Mouse (Mus musculus): Measurements from ENCODE around the gene Adamts20. TPM values are rescaled to one million over a fixed set of nuclear protein-coding genes. Genes with fewer than 3 reads are reported as not detected.

Gene Adamts20
- polyA plus RNA-seq, 1 experiment from 2014 or later = 5.4 TPM

- Histone ChIP-seq H3K27ac (ENCODE audit: low read length) (no peak overlapping the region), H3K4me2 (replicated peaks; ENCODE audit: low read depth, low read length) (no peak overlapping the region), H3K4me3 (ENCODE audit: low read depth, low read length) (no peak overlapping the region), H3K9ac (replicated peaks; ENCODE audit: low read depth, low read length) (no peak overlapping the region), H3K9me3 (ENCODE audit: control insufficient read depth, low read depth, low read length) (no peaks in the 10 kb centered on the region), H3K36me3 (ENCODE audit: control insufficient read depth, insufficient read depth, low read length) (no peaks in the 10 kb centered on the region), H3K27me3 (ENCODE audit: control insufficient read depth, insufficient read depth, low read length) (no peaks in the 10 kb centered on the region), H3K4me1 (ENCODE audit: control insufficient read depth, insufficient read depth, low read length) (no peaks in the 10 kb centered on the region)
- WGBS = 50% methylated on average over 10 of the region's 10 CpGs
- ATAC-seq (ENCODE audit: insufficient number of reproducible peaks, insufficient read depth, low FRiP score, low read depth) = no peak
Observed at GRCm38 (mm10) chr15:94263241-94263640, 202.0 kb downstream of the Adamts20 start.

GRCm38 (mm10) chr15:94259497-94259896 is 205.7 kb downstream of the Adamts20 start:
- no peaks in the 10 kb centered on the region for H3K4me1 ChIP-seq (ENCODE audit: control insufficient read depth, insufficient read depth, low read length)
- no peaks in the 10 kb centered on the region for H3K9me3 ChIP-seq (ENCODE audit: control insufficient read depth, low read depth, low read length)
- 86% methylated on average over 4 of the region's 4 CpGs for WGBS
- H3K27me3 ChIP-seq (ENCODE audit: control insufficient read depth, insufficient read depth, low read length) = no peaks in the 10 kb centered on the region
- H3K4me3 ChIP-seq (ENCODE audit: low read depth, low read length) = no peak overlapping the region
- H3K27ac ChIP-seq (ENCODE audit: low read length) = no peak overlapping the region
- H3K36me3 ChIP-seq (ENCODE audit: control insufficient read depth, insufficient read depth, low read length) = no peaks in the 10 kb centered on the region
- no peak overlapping the region for H3K4me2 ChIP-seq (replicated peaks; ENCODE audit: low read depth, low read length)
- no peak overlapping the region for H3K9ac ChIP-seq (replicated peaks; ENCODE audit: low read depth, low read length)
- no peak for ATAC-seq (ENCODE audit: insufficient number of reproducible peaks, insufficient read depth, low FRiP score, low read depth)

- Histone ChIP-seq H3K9me3 (ENCODE audit: control insufficient read depth, low read depth, low read length) (no peaks in the 10 kb centered on the region), H3K4me1 (ENCODE audit: control insufficient read depth, insufficient read depth, low read length) (no peaks in the 10 kb centered on the region), H3K9ac (replicated peaks; ENCODE audit: low read depth, low read length) (no peak overlapping the region), H3K4me2 (replicated peaks; ENCODE audit: low read depth, low read length) (no peak overlapping the region), H3K36me3 (ENCODE audit: control insufficient read depth, insufficient read depth, low read length) (no peaks in the 10 kb centered on the region), H3K27ac (ENCODE audit: low read length) (no peak overlapping the region), H3K4me3 (ENCODE audit: low read depth, low read length) (no peak overlapping the region), H3K27me3 (ENCODE audit: control insufficient read depth, insufficient read depth, low read length) (no peaks in the 10 kb centered on the region)
- WGBS = 88% methylated on average over 5 of the region's 5 CpGs
- no peak for ATAC-seq (ENCODE audit: insufficient number of reproducible peaks, insufficient read depth, low FRiP score, low read depth)
Observed at GRCm38 (mm10) chr15:94255538-94255937, 209.7 kb downstream of the Adamts20 start.

- Histone ChIP-seq H3K27me3 (ENCODE audit: control insufficient read depth, insufficient read depth, low read length) (no peaks in the 10 kb centered on the region), H3K9me3 (ENCODE audit: control insufficient read depth, low read depth, low read length) (no peaks in the 10 kb centered on the region), H3K4me2 (replicated peaks; ENCODE audit: low read depth, low read length) (no peak overlapping the region), H3K4me1 (ENCODE audit: control insufficient read depth, insufficient read depth, low read length) (no peaks in the 10 kb centered on the region), H3K9ac (replicated peaks; ENCODE audit: low read depth, low read length) (no peak overlapping the region), H3K36me3 (ENCODE audit: control insufficient read depth, insufficient read depth, low read length) (no peaks in the 10 kb centered on the region), H3K27ac (ENCODE audit: low read length) (no peak overlapping the region), H3K4me3 (ENCODE audit: low read depth, low read length) (no peak overlapping the region)
- 65% methylated on average over 3 of the region's 3 CpGs for WGBS
- ATAC-seq (ENCODE audit: insufficient number of reproducible peaks, insufficient read depth, low FRiP score, low read depth) = no peak
Observed at GRCm38 (mm10) chr15:94254861-94255516, 210.2 kb downstream of the Adamts20 start.

GRCm38 (mm10) chr15:94254091-94254860 is 210.9 kb downstream of the Adamts20 start:
- Histone ChIP-seq H3K27me3 (ENCODE audit: control insufficient read depth, insufficient read depth, low read length) (no peaks in the 10 kb centered on the region), H3K4me1 (ENCODE audit: control insufficient read depth, insufficient read depth, low read length) (peaks cover 4% of the 10 kb centered on the region; the same call in 1 of the 2 replicates), H3K9me3 (ENCODE audit: control insufficient read depth, low read depth, low read length) (no peaks in the 10 kb centered on the region), H3K4me3 (ENCODE audit: low read depth, low read length) (no peak overlapping the region), H3K27ac (ENCODE audit: low read length) (no peak overlapping the region), H3K4me2 (replicated peaks; ENCODE audit: low read depth, low read length) (no peak overlapping the region), H3K9ac (replicated peaks; ENCODE audit: low read depth, low read length) (no peak overlapping the region), H3K36me3 (ENCODE audit: control insufficient read depth, insufficient read depth, low read length) (no peaks in the 10 kb centered on the region)
- ATAC-seq (ENCODE audit: insufficient number of reproducible peaks, insufficient read depth, low FRiP score, low read depth) = no peak
- WGBS = 82% methylated on average over 14 of the region's 14 CpGs

- WGBS = 46% methylated on average over 13 of the region's 13 CpGs
- H3K4me1 ChIP-seq (ENCODE audit: control insufficient read depth, insufficient read depth, low read length) = peaks cover 4% of the 10 kb centered on the region; the same call in 1 of the 2 replicates
- ATAC-seq (ENCODE audit: insufficient number of reproducible peaks, insufficient read depth, low FRiP score, low read depth) = no peak
- no peaks in the 10 kb centered on the region for H3K27me3 ChIP-seq (ENCODE audit: control insufficient read depth, insufficient read depth, low read length)
- H3K9me3 ChIP-seq (ENCODE audit: control insufficient read depth, low read depth, low read length) = no peaks in the 10 kb centered on the region
- H3K9ac ChIP-seq (replicated peaks; ENCODE audit: low read depth, low read length) = no peak overlapping the region
- no peak overlapping the region for H3K4me3 ChIP-seq (ENCODE audit: low read depth, low read length)
- no peak overlapping the region for H3K4me2 ChIP-seq (replicated peaks; ENCODE audit: low read depth, low read length)
- H3K36me3 ChIP-seq (ENCODE audit: control insufficient read depth, insufficient read depth, low read length) = no peaks in the 10 kb centered on the region
- peak overlapping the region; percentile 69; the same call in 1 of the 2 replicates for H3K27ac ChIP-seq (ENCODE audit: low read length)
Observed at GRCm38 (mm10) chr15:94252962-94253712, 212.1 kb downstream of the Adamts20 start.

GRCm38 (mm10) chr15:94249766-94250165 is 215.5 kb downstream of the Adamts20 start:
- H3K27ac ChIP-seq (ENCODE audit: low read length) = peak overlapping the region; percentile 62; the same call in 1 of the 2 replicates
- 41% methylated on average over 8 of the region's 8 CpGs for WGBS
- no peaks in the 10 kb centered on the region for H3K9me3 ChIP-seq (ENCODE audit: control insufficient read depth, low read depth, low read length)
- H3K36me3 ChIP-seq (ENCODE audit: control insufficient read depth, insufficient read depth, low read length) = no peaks in the 10 kb centered on the region
- no peak for ATAC-seq (ENCODE audit: insufficient number of reproducible peaks, insufficient read depth, low FRiP score, low read depth)
- H3K9ac ChIP-seq (replicated peaks; ENCODE audit: low read depth, low read length) = no peak overlapping the region
- H3K27me3 ChIP-seq (ENCODE audit: control insufficient read depth, insufficient read depth, low read length) = no peaks in the 10 kb centered on the region
- H3K4me2 ChIP-seq (replicated peaks; ENCODE audit: low read depth, low read length) = no peak overlapping the region
- H3K4me3 ChIP-seq (ENCODE audit: low read depth, low read length) = no peak overlapping the region
- H3K4me1 ChIP-seq (ENCODE audit: control insufficient read depth, insufficient read depth, low read length) = peaks cover 4% of the 10 kb centered on the region; the same call in 1 of the 2 replicates

GRCm38 (mm10) chr15:94248386-94248785 is 216.8 kb downstream of the Adamts20 start:
- Histone ChIP-seq H3K9ac (replicated peaks; ENCODE audit: low read depth, low read length) (no peak overlapping the region), H3K27ac (ENCODE audit: low read length) (0 out of 2 replicates have a peak overlapping the region, but pooled peaks have one; percentile 30), H3K27me3 (ENCODE audit: control insufficient read depth, insufficient read depth, low read length) (no peaks in the 10 kb centered on the region), H3K4me3 (ENCODE audit: low read depth, low read length) (no peak overlapping the region), H3K36me3 (ENCODE audit: control insufficient read depth, insufficient read depth, low read length) (no peaks in the 10 kb centered on the region), H3K4me2 (replicated peaks; ENCODE audit: low read depth, low read length) (no peak overlapping the region), H3K4me1 (ENCODE audit: control insufficient read depth, insufficient read depth, low read length) (peaks cover 4% of the 10 kb centered on the region; the same call in 1 of the 2 replicates), H3K9me3 (ENCODE audit: control insufficient read depth, low read depth, low read length) (no peaks in the 10 kb centered on the region)
- 43% methylated on average over 6 of the region's 6 CpGs for WGBS
- no peak for ATAC-seq (ENCODE audit: insufficient number of reproducible peaks, insufficient read depth, low FRiP score, low read depth)
